Mouse (Mus musculus): ENCODE data around the gene Ctcfl. TPM values are rescaled to one million over a fixed set of nuclear protein-coding genes. Genes with fewer than 3 reads are reported as not detected.

Gene Ctcfl
- polyA plus RNA-seq, 1 experiment from 2014 or later, result 0.94 TPM

DNA sequence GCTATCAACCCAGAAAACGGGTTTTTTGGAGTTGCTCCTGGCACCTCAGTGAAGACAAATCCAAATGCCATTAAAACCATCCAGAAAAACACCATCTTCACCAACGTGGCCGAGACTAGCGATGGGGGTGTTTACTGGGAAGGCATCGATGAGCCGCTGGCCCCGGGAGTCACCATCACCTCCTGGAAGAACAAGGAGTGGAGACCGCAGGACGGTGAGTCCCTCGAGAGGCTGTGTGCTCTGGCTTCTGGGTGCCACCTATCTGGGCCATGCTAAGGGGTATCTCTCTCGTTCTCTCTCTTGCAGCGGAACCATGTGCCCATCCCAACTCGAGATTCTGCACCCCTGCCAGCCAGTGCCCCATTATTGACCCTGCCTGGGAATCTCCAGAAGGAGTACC lies 37.6 kb upstream of the Ctcfl start:
- WGBS, result 81% methylated on average over 13 of the region's 13 CpGs
- Histone ChIP-seq H3K9ac (no peak overlapping the region), H3K4me1 (replicated peaks) (peaks cover 22% of the 10 kb centered on the region), H3K4me2 (no peak overlapping the region), H3K27me3 (no peaks in the 10 kb centered on the region), H3K4me3 (no peak overlapping the region), H3K36me3 (no peaks in the 10 kb centered on the region), H3K9me3 (replicated peaks) (no peaks in the 10 kb centered on the region), H3K27ac (no peak overlapping the region)
- ATAC-seq (replicated peaks; ENCODE audit: insufficient number of reproducible peaks, insufficient read depth, low FRiP score, low read depth), result no peak

DNA sequence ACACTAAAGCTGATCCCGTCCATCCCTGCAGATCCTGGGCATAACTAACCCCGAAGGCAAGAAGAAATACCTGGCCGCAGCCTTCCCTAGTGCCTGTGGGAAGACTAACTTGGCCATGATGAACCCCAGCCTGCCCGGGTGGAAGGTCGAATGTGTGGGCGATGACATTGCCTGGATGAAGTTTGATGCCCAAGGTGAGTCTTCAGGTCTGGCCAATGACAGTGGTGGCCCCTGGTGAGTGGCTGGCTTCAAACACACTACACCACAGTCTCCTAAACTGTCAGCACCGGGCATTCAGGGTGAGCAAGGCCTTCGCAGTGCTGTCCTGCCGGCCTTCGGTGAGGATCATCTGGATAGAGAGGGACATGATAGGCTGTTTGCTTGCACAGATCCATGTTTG lies 36.6 kb upstream of the Ctcfl start:
- Histone ChIP-seq H3K9ac (no peak overlapping the region), H3K4me2 (no peak overlapping the region), H3K27me3 (no peaks in the 10 kb centered on the region), H3K36me3 (no peaks in the 10 kb centered on the region), H3K27ac (no peak overlapping the region), H3K4me3 (no peak overlapping the region), H3K4me1 (replicated peaks) (peaks cover 25% of the 10 kb centered on the region), H3K9me3 (replicated peaks) (no peaks in the 10 kb centered on the region)
- ATAC-seq (replicated peaks; ENCODE audit: insufficient number of reproducible peaks, insufficient read depth, low FRiP score, low read depth), result no peak
- WGBS, result 87% methylated on average over 10 of the region's 10 CpGs

DNA sequence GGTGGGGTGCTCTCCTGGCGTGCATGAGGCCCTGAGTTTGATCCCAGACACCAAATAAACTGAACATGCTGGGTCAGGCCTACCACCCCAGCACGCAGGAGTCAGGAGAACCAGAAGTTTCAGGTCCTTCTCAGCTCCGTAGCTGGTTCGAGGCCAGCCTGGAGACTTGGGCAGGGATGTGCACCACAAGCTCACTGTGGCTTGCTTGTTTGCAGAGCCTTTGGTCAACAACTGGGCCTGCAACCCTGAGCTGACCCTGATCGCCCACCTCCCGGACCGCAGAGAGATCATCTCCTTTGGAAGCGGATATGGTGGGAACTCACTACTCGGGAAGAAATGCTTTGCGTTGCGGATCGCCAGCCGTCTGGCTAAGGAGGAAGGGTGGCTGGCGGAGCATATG lies 35.6 kb upstream of the Ctcfl start:
- no peaks in the 10 kb centered on the region for H3K36me3 ChIP-seq
- H3K9ac ChIP-seq, result no peak overlapping the region
- peaks cover 27% of the 10 kb centered on the region for H3K4me1 ChIP-seq (replicated peaks)
- WGBS, result 87% methylated on average over 14 of the region's 14 CpGs
- H3K27ac ChIP-seq, result no peak overlapping the region
- no peaks in the 10 kb centered on the region for H3K9me3 ChIP-seq (replicated peaks)
- no peaks in the 10 kb centered on the region for H3K27me3 ChIP-seq
- no peak overlapping the region for H3K4me2 ChIP-seq
- no peak for ATAC-seq (replicated peaks; ENCODE audit: insufficient number of reproducible peaks, insufficient read depth, low FRiP score, low read depth)
- H3K4me3 ChIP-seq, result no peak overlapping the region

DNA sequence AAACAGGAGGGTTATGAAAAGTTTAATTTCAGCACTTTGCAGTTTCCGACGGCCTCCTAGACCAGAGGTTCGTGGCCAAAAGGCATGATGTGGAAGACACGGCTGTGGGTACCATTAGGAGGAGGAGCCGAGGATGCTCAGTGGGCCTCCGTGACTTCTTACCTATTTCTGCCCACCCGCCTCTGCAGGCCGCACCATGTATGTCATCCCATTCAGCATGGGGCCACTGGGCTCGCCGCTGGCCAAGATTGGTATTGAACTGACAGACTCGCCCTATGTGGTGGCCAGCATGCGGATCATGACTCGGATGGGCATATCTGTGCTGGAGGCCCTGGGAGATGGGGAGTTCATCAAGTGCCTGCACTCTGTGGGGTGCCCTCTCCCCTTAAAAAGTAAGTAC lies 35.2 kb upstream of the Ctcfl start:
- no peak overlapping the region for H3K4me3 ChIP-seq
- ATAC-seq (replicated peaks; ENCODE audit: insufficient number of reproducible peaks, insufficient read depth, low FRiP score, low read depth), result no peak
- no peak overlapping the region for H3K27ac ChIP-seq
- no peaks in the 10 kb centered on the region for H3K9me3 ChIP-seq (replicated peaks)
- H3K4me1 ChIP-seq (replicated peaks), result peaks cover 22% of the 10 kb centered on the region
- WGBS, result 93% methylated on average over 13 of the region's 13 CpGs
- H3K27me3 ChIP-seq, result no peaks in the 10 kb centered on the region
- no peak overlapping the region for H3K4me2 ChIP-seq
- no peaks in the 10 kb centered on the region for H3K36me3 ChIP-seq
- no peak overlapping the region for H3K9ac ChIP-seq

DNA sequence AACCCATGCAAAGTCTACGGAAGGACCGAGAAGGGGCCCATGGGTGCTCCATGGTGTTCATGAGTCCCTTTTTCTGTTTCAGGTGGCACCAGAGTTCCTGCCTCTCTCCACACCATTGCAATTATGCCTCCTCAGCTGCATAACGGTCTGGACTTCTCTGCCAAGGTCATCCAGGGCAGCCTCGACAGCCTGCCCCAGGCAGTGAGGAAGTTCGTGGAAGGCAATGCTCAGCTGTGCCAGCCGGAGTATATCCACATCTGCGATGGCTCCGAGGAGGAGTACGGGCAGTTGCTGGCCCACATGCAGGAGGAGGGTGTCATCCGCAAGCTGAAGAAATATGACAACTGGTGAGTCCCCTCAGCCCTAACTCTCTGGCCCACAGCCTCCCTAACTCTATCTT lies 33.9 kb upstream of the Ctcfl start:
- no peak overlapping the region for H3K27ac ChIP-seq
- H3K9ac ChIP-seq, result no peak overlapping the region
- H3K27me3 ChIP-seq, result no peaks in the 10 kb centered on the region
- H3K4me1 ChIP-seq (replicated peaks), result peaks cover 18% of the 10 kb centered on the region
- no peak overlapping the region for H3K4me3 ChIP-seq
- no peaks in the 10 kb centered on the region for H3K9me3 ChIP-seq (replicated peaks)
- no peaks in the 10 kb centered on the region for H3K36me3 ChIP-seq
- no peak overlapping the region for H3K4me2 ChIP-seq
- no peak for ATAC-seq (replicated peaks; ENCODE audit: insufficient number of reproducible peaks, insufficient read depth, low FRiP score, low read depth)
- 73% methylated on average over 10 of the region's 10 CpGs for WGBS

DNA sequence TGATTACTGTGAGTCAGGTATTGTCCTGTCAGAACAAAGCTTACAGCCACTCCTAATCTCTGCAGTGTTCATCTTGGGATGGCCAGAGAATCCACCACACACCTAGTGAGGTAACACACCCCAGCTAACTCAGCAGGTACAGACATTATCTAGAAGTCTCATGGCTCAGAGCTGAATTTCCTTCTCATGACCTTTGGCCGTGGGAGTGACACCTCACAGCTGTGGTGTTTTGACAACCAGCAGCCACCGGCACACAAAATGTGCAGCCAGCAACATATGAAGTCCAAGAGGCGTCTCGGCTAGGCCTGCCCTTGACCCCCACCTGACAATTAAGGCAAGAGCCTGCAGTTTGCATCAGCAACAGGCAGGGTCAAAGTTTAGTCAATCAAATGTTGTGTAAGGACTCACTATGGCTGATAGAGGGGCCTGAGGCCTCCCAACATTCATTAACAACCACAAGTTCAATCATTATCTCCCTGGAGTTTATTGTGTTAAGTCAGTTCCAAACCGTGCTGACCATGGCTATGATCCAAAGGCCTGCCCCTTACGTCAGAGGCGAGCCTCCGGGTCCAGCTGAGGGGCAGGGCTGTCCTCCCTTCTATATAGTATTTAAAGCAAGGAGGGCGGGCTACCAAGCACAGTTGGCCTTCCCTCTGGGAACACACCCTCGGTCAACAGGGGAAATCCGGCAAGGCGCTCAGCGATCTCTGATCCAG lies 33.3 kb upstream of the Ctcfl start, which contains the start of gene Pck1:
Gene Pck1 (plus strand): TSS at position 613 of the 716 bp plus-strand sequence.
- no peak within 1 kb of the TSS for H3K27ac ChIP-seq
- no peaks in the 10 kb centered on the region for H3K27me3 ChIP-seq
- 61% methylated on average over 13 of the region's 13 CpGs for WGBS
- peaks cover 18% of the 10 kb centered on the region for H3K4me1 ChIP-seq (replicated peaks)
- no peaks in the 10 kb centered on the region for H3K9me3 ChIP-seq (replicated peaks)
- no peak within 1 kb of the TSS for H3K4me2 ChIP-seq
- H3K4me3 ChIP-seq, result no peak within 1 kb of the TSS
- no peak within 1 kb of the TSS for H3K9ac ChIP-seq
- ATAC-seq (replicated peaks; ENCODE audit: insufficient number of reproducible peaks, insufficient read depth, low FRiP score, low read depth), result no peak
- H3K36me3 ChIP-seq, result no peaks in the 10 kb centered on the region

DNA sequence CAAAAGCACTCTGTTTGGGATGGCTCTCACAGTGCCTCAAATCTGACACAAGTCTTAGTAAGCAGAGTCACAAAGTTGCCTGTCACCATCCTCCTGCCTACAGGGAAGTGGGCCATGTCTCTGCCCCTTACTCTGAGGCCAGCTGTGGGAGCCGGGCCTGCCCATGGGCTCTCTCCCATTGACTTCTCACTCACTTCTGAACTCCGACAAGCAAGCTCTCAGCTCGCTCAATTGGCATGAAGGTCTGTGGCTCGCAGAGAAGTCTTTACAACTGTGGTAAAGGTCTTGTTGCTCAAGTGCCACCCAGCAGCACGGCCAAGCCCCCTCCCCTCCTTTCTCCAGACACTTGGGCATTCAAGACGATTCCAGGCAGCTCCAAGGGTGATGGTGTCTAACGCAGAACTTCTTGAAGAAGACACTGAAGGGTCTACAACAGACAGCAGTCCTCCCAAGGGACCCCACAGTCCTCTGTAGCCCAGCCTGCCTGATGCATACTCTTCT lies 32.5 kb upstream of the Ctcfl start:
- H3K27me3 ChIP-seq, result no peaks in the 10 kb centered on the region
- H3K4me1 ChIP-seq (replicated peaks), result peaks cover 18% of the 10 kb centered on the region
- H3K4me3 ChIP-seq, result no peak overlapping the region
- no peak for ATAC-seq (replicated peaks; ENCODE audit: insufficient number of reproducible peaks, insufficient read depth, low FRiP score, low read depth)
- H3K9me3 ChIP-seq (replicated peaks), result no peaks in the 10 kb centered on the region
- no peak overlapping the region for H3K4me2 ChIP-seq
- no peaks in the 10 kb centered on the region for H3K36me3 ChIP-seq
- H3K27ac ChIP-seq, result no peak overlapping the region
- H3K9ac ChIP-seq, result no peak overlapping the region
- WGBS, result 86% methylated on average over 7 of the region's 7 CpGs

DNA sequence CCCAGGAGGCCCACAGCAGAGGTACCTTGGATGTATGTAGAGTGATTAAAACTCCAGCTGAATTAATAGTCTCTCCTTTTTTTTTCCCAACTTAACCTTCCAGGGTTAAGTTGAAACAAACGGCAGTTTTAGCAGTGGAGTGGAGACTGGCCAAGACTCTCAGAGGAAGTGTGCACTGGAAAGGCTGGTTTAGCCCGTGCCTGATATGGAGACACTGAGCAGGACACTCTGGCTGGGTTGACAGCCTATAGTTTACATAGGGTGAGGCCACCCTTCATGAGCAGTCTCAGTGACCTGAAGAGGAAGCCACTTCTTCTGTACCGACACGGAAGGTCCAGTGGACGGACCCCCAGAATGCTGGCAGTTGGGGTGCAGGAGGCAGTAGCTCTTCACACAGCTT lies 32.0 kb upstream of the Ctcfl start:
- Histone ChIP-seq H3K4me1 (replicated peaks) (peaks cover 18% of the 10 kb centered on the region), H3K9me3 (replicated peaks) (no peaks in the 10 kb centered on the region), H3K4me3 (no peak overlapping the region), H3K27me3 (no peaks in the 10 kb centered on the region), H3K9ac (no peak overlapping the region), H3K4me2 (no peak overlapping the region), H3K36me3 (no peaks in the 10 kb centered on the region), H3K27ac (no peak overlapping the region)
- ATAC-seq (replicated peaks; ENCODE audit: insufficient number of reproducible peaks, insufficient read depth, low FRiP score, low read depth), result no peak
- 51% methylated on average over 5 of the region's 5 CpGs for WGBS

DNA sequence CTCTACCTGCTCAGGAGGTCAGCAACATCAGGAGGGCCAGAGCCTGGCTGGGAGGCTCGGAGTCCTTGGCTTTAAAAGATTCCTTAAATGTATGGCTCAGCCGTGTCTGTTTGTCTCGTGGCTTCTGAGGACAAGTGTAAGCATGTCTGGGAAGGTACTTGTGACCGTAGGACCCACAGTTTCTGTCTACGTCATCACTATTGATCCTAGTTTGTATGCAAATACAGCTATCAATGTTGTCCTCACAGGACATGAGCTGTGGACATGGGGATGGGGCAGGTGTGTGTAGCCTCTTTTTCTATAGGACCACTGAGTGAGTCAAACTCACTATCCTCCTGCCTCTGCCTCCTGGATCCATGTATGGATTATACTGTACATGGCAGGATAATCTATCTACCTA lies 28.7 kb upstream of the Ctcfl start:
- Histone ChIP-seq H3K27ac (no peak overlapping the region), H3K27me3 (peaks cover 3% of the 10 kb centered on the region; the same call in 1 of the 2 replicates), H3K4me1 (replicated peaks) (peaks cover 15% of the 10 kb centered on the region), H3K9me3 (replicated peaks) (no peaks in the 10 kb centered on the region), H3K36me3 (no peaks in the 10 kb centered on the region), H3K4me2 (no peak overlapping the region), H3K9ac (no peak overlapping the region), H3K4me3 (no peak overlapping the region)
- ATAC-seq (replicated peaks; ENCODE audit: insufficient number of reproducible peaks, insufficient read depth, low FRiP score, low read depth), result no peak
- whole genome bisulfite sequencing, result 80% methylated on average over 5 of the region's 5 CpGs

DNA sequence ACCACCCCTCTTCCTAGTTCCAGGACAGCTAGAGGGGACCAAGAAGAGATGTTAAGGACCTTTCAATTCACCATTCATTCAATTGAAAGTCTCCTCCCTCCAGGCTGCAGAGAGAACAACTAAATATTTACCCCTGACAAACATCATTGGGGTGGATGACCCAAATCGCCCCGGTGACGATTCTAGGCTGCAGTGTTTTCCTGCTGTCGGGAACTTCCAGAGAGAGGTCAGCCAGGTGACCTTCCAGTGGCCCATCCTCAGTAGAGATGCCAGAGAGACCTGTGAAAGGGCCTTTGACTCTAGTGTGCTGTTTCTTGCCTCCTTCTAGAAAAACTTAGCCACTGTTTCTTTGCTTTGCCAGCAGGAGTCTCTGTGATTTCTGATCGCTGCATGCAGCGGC lies 27.4 kb upstream of the Ctcfl start:
- H3K4me3 ChIP-seq, result no peak overlapping the region
- no peaks in the 10 kb centered on the region for H3K9me3 ChIP-seq (replicated peaks)
- H3K4me1 ChIP-seq (replicated peaks), result peaks cover 3% of the 10 kb centered on the region; the same call in 1 of the 2 replicates
- ATAC-seq (replicated peaks; ENCODE audit: insufficient number of reproducible peaks, insufficient read depth, low FRiP score, low read depth), result no peak
- no peaks in the 10 kb centered on the region for H3K36me3 ChIP-seq
- peaks cover 5% of the 10 kb centered on the region; the same call in 1 of the 2 replicates for H3K27me3 ChIP-seq
- H3K9ac ChIP-seq, result no peak overlapping the region
- H3K4me2 ChIP-seq, result no peak overlapping the region
- 72% methylated on average over 6 of the region's 6 CpGs for WGBS
- H3K27ac ChIP-seq, result no peak overlapping the region

DNA sequence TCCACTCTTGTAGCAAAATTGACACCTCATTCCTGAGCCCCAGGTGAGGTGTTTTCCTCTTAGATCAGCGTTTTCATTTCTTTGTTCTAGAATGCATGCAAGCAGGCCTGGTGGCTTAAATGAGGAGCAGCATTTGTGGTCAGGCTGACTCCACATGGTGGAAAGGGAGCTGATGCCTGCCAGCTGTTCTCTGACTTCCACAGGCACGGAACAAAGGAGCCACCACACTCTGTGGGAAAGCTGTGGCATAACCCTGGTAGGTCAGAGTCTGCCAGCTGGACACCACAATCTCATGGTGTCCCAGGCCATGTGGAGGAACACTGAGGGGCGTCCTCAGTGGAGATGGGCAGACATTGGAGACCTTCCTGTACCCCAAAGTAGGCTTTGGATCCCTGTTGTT lies 26.5 kb upstream of the Ctcfl start:
- ATAC-seq (replicated peaks; ENCODE audit: insufficient number of reproducible peaks, insufficient read depth, low FRiP score, low read depth), result no peak
- H3K36me3 ChIP-seq, result no peaks in the 10 kb centered on the region
- peaks cover 5% of the 10 kb centered on the region; the same call in 1 of the 2 replicates for H3K27me3 ChIP-seq
- 0 out of 2 replicates have a peak, but pooled peaks cover under 1% of the 10 kb centered on the region for H3K4me1 ChIP-seq (replicated peaks)
- no peak overlapping the region for H3K9ac ChIP-seq
- no peak overlapping the region for H3K4me2 ChIP-seq
- H3K4me3 ChIP-seq, result no peak overlapping the region
- no peak overlapping the region for H3K27ac ChIP-seq
- 66% methylated on average over 3 of the region's 3 CpGs for WGBS
- H3K9me3 ChIP-seq (replicated peaks), result no peaks in the 10 kb centered on the region

DNA sequence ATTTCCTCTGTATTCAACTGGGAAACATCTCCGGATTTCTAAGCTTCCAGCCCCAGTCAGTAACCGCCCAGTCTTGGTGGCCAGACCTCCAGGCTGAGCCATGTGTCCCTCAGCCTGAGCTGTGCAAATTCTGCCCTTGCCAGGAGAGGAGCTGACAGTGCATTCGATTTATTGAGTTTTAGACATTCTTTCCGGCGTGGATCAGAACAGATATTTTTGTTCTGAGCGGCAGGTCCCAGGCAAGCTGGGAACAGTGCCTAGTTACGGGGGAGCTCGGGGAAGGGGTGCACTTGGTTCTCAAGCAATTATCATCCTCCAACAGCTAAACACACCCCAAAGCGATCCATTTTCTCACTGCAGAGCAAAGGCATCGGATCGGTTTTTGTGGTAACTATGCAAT lies 24.3 kb upstream of the Ctcfl start:
- no peaks in the 10 kb centered on the region for H3K9me3 ChIP-seq (replicated peaks)
- peaks cover 8% of the 10 kb centered on the region; the same call in 1 of the 2 replicates for H3K27me3 ChIP-seq
- H3K9ac ChIP-seq, result no peak overlapping the region
- 68% methylated on average over 11 of the region's 11 CpGs for WGBS
- no peak overlapping the region for H3K4me3 ChIP-seq
- H3K27ac ChIP-seq, result no peak overlapping the region
- no peak overlapping the region for H3K4me2 ChIP-seq
- H3K4me1 ChIP-seq (replicated peaks), result peaks cover 3% of the 10 kb centered on the region
- no peaks in the 10 kb centered on the region for H3K36me3 ChIP-seq
- ATAC-seq (replicated peaks; ENCODE audit: insufficient number of reproducible peaks, insufficient read depth, low FRiP score, low read depth), result no peak
